In the genomic region with DNA sequence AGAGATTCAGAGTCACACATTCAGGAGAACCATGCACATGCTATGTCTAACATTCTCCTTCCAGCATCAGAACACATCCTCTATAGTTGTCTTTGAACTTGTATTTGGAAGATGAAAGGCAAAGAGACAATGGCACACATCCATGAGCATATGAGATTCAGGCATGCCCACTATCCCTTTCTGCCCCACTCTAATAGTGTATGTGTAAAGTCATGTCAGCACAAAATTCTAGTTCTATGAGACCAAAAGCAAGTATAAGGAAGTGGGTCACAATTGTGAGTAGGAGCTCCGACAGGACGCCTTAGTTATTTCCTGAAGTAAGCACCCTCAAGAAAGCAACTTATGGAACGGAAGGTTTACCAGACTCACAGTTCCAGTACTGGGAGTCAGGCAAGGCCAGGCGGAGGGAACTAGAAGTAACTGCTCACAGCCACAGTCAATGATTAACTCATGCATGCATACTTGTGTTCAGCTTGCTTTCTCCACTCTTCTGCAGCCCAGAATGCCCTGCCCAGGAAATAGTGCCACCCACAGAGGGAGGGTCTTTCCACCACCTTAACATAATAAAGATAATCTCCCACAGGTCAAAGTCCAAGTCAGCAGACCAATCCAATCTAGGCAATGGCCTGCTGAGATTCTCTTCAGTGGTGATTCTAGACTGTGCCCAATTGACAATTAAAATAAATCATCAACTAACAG, we compare ENCODE assay signal across 18 mouse cellular contexts.
DNase-seq lines count a peak whose midpoint lies in the region; ATAC-seq and TF ChIP-seq lines count a peak whose summit lies in the region.
"Had no signal": no experiment of that assay in that cellular context is flagged by ENCODE, and none has a peak within 500 bp of the region (broad histone marks: within the 10 kb centered on the region; RNA-seq: fewer than 3 reads in every experiment).

No protein-coding gene starts in this region.

- peak; percentile 10 for DNase-seq in lung, embryonic 14.5 days
- no peak for DNase-seq in lung, postnatal 25 days (ENCODE audit: low spot score)
- peak; percentile 50 for DNase-seq in kidney, postnatal 0 days (ENCODE audit: low spot score)
- no peak for DNase-seq in cerebellum, adult 18-20 months
- DNase-seq in urinary bladder, adult 2 months (ENCODE audit: low spot score) = no peak
- DNase-seq: cerebellum, adult 11 months; gastrocnemius, postnatal 10 days; heart, postnatal 14 days; lung, postnatal 14 days; spleen, adult 18-20 months; thymus, adult 18-20 months had no signal

- no peak overlapping the region for H3K9ac ChIP-seq in lung, embryonic 14.5 days
- no peak overlapping the region for H3K9ac ChIP-seq in intestine, embryonic 16.5 days (ENCODE audit: low read depth, low read length)
- H3K9ac ChIP-seq in kidney, postnatal 0 days (ENCODE audit: low read depth, low read length) = no peak overlapping the region
- H3K9ac ChIP-seq in stomach, embryonic 15.5 days = no peak overlapping the region
- no peak overlapping the region for H3K9ac ChIP-seq in midbrain, embryonic 16.5 days (ENCODE audit: low read depth, low read length)
- H3K9ac ChIP-seq: forebrain, embryonic 15.5 days; limb, embryonic 12.5 days; neural tube, embryonic 12.5 days had no signal

- ATAC-seq in lung, embryonic 14.5 days (ENCODE audit: insufficient read depth) = no peak
- ATAC-seq in intestine, embryonic 16.5 days = peak; percentile 99
- peak; percentile 96 for ATAC-seq in kidney, postnatal 0 days (replicated peaks; ENCODE audit: low FRiP score, low read depth)
- ATAC-seq in stomach, embryonic 15.5 days (ENCODE audit: insufficient read depth, low FRiP score, low read depth) = peak; percentile 94
- no peak for ATAC-seq in midbrain, embryonic 16.5 days
- ATAC-seq: forebrain, embryonic 15.5 days; hindbrain, embryonic 16.5 days had no signal

- no peaks in the 10 kb centered on the region for H3K4me1 ChIP-seq in lung, embryonic 14.5 days (ENCODE audit: insufficient read depth)
- H3K4me1 ChIP-seq in intestine, embryonic 16.5 days (ENCODE audit: control insufficient read depth, insufficient read depth, low read length) = 0 out of 2 replicates have a peak, but pooled peaks cover 2% of the 10 kb centered on the region
- H3K4me1 ChIP-seq in kidney, postnatal 0 days (replicated peaks; ENCODE audit: insufficient read depth, low read length) = no peaks in the 10 kb centered on the region
- no peaks in the 10 kb centered on the region for H3K4me1 ChIP-seq in stomach, embryonic 15.5 days
- no peaks in the 10 kb centered on the region for H3K4me1 ChIP-seq in midbrain, embryonic 16.5 days (ENCODE audit: control insufficient read depth, insufficient read depth, low read length)
- H3K4me1 ChIP-seq: forebrain, embryonic 15.5 days; limb, embryonic 12.5 days; neural tube, embryonic 12.5 days had no signal

- H3K27ac ChIP-seq in lung, embryonic 14.5 days (ENCODE audit: low read depth) = no peak overlapping the region
- peak overlapping the region; percentile 53 for H3K27ac ChIP-seq in intestine, embryonic 16.5 days (ENCODE audit: low read length)
- 0 out of 2 replicates have a peak overlapping the region, but pooled peaks have one; percentile 15 for H3K27ac ChIP-seq in kidney, postnatal 0 days
- H3K27ac ChIP-seq in stomach, embryonic 15.5 days = no peak overlapping the region
- no peak overlapping the region for H3K27ac ChIP-seq in midbrain, embryonic 16.5 days (ENCODE audit: low read length)
- H3K27ac ChIP-seq: forebrain, embryonic 15.5 days; limb, embryonic 12.5 days; neural tube, embryonic 12.5 days had no signal

- no peaks in the 10 kb centered on the region for H3K27me3 ChIP-seq in lung, embryonic 14.5 days (ENCODE audit: insufficient read depth, low read length)
- no peaks in the 10 kb centered on the region for H3K27me3 ChIP-seq in intestine, embryonic 16.5 days (replicated peaks; ENCODE audit: control insufficient read depth, insufficient read depth, low read length)
- H3K27me3 ChIP-seq in kidney, postnatal 0 days (ENCODE audit: insufficient read depth, low read length) = no peaks in the 10 kb centered on the region
- no peaks in the 10 kb centered on the region for H3K27me3 ChIP-seq in stomach, embryonic 15.5 days (replicated peaks)
- H3K27me3 ChIP-seq in midbrain, embryonic 16.5 days (ENCODE audit: control insufficient read depth, insufficient read depth, low read depth, low read length) = no peaks in the 10 kb centered on the region
- H3K27me3 ChIP-seq: forebrain, embryonic 15.5 days; limb, embryonic 12.5 days; neural tube, embryonic 12.5 days had no signal

- no peaks in the 10 kb centered on the region for H3K9me3 ChIP-seq in lung, embryonic 14.5 days (ENCODE audit: low read depth, low read length)
- H3K9me3 ChIP-seq in intestine, embryonic 16.5 days (ENCODE audit: control insufficient read depth, low read length) = no peaks in the 10 kb centered on the region
- no peaks in the 10 kb centered on the region for H3K9me3 ChIP-seq in kidney, postnatal 0 days (replicated peaks; ENCODE audit: low read length)
- no peaks in the 10 kb centered on the region for H3K9me3 ChIP-seq in stomach, embryonic 15.5 days
- no peaks in the 10 kb centered on the region for H3K9me3 ChIP-seq in midbrain, embryonic 16.5 days (replicated peaks; ENCODE audit: control insufficient read depth, low read length, poor library complexity, severe bottlenecking)
- H3K9me3 ChIP-seq: forebrain, embryonic 15.5 days; limb, embryonic 12.5 days; neural tube, embryonic 12.5 days had no signal

- H3K4me2 ChIP-seq in lung, embryonic 14.5 days = no peak overlapping the region
- no peak overlapping the region for H3K4me2 ChIP-seq in intestine, embryonic 16.5 days (ENCODE audit: low read depth, low read length)
- H3K4me2 ChIP-seq in kidney, postnatal 0 days (ENCODE audit: low read length) = no peak overlapping the region
- H3K4me2 ChIP-seq in stomach, embryonic 15.5 days = no peak overlapping the region
- H3K4me2 ChIP-seq in midbrain, embryonic 16.5 days (ENCODE audit: low read length) = no peak overlapping the region
- H3K4me2 ChIP-seq: forebrain, embryonic 15.5 days; limb, embryonic 12.5 days; neural tube, embryonic 12.5 days had no signal

- WGBS in lung, embryonic 14.5 days = 81% methylated on average over 4 of the region's 4 CpGs
- 55% methylated on average over 4 of the region's 4 CpGs for WGBS in intestine, embryonic 16.5 days
- 54% methylated on average over 4 of the region's 4 CpGs for WGBS in kidney, postnatal 0 days
- WGBS in stomach, embryonic 15.5 days = 55% methylated on average over 4 of the region's 4 CpGs
- 91% methylated on average over 4 of the region's 4 CpGs for WGBS in midbrain, embryonic 16.5 days

- H3K36me3 ChIP-seq in lung, embryonic 14.5 days (ENCODE audit: insufficient read depth) = no peaks in the 10 kb centered on the region
- H3K36me3 ChIP-seq in intestine, embryonic 16.5 days (ENCODE audit: control insufficient read depth, insufficient read depth, low read length) = no peaks in the 10 kb centered on the region
- H3K36me3 ChIP-seq in kidney, postnatal 0 days (ENCODE audit: insufficient read depth, low read length) = no peaks in the 10 kb centered on the region
- no peaks in the 10 kb centered on the region for H3K36me3 ChIP-seq in stomach, embryonic 15.5 days
- no peaks in the 10 kb centered on the region for H3K36me3 ChIP-seq in midbrain, embryonic 16.5 days (ENCODE audit: control insufficient read depth, insufficient read depth, low read length)
- H3K36me3 ChIP-seq: forebrain, embryonic 15.5 days; limb, embryonic 12.5 days; neural tube, embryonic 12.5 days had no signal

- TF ChIP-seq CTCF in lung, embryonic 14.5 days (IDR thresholded peaks at IDR 0.05; ENCODE audit: low read depth) = no peak
- no peak for TF ChIP-seq CTCF in kidney, postnatal 0 days (IDR thresholded peaks at IDR 0.05; ENCODE audit: low read depth)

- no peak overlapping the region for H3K4me3 ChIP-seq in lung, embryonic 14.5 days (ENCODE audit: low read depth, low read length)
- H3K4me3 ChIP-seq in intestine, embryonic 16.5 days (ENCODE audit: low read length) = no peak overlapping the region
- no peak overlapping the region for H3K4me3 ChIP-seq in kidney, postnatal 0 days (replicated peaks; ENCODE audit: low read depth, low read length)
- no peak overlapping the region for H3K4me3 ChIP-seq in stomach, embryonic 15.5 days (replicated peaks)
- no peak overlapping the region for H3K4me3 ChIP-seq in midbrain, embryonic 16.5 days (ENCODE audit: low read depth, low read length)
- H3K4me3 ChIP-seq: forebrain, embryonic 15.5 days; limb, embryonic 12.5 days; neural tube, embryonic 12.5 days had no signal

Comparison
In these comparisons a context has a peak if more than half of its experiments do, and no peak if none do; other contexts are left out.
1. DNase-seq: peak in lung, embryonic 14.5 days (single experiment) and kidney, postnatal 0 days (single experiment); none in lung, postnatal 25 days (single experiment), cerebellum, adult 18-20 months (0 of 2) and urinary bladder, adult 2 months (single experiment).
2. ATAC-seq: peak in intestine, embryonic 16.5 days (single experiment), kidney, postnatal 0 days (single experiment) and stomach, embryonic 15.5 days (single experiment); none in lung, embryonic 14.5 days (single experiment) and midbrain, embryonic 16.5 days (single experiment).
3. H3K27ac ChIP-seq: peak in intestine, embryonic 16.5 days (single experiment) and kidney, postnatal 0 days (single experiment); none in lung, embryonic 14.5 days (single experiment), stomach, embryonic 15.5 days (single experiment) and midbrain, embryonic 16.5 days (single experiment).